Mouse (Mus musculus) brain, embryonic 14.5 days (tissue): ENCODE measurements around the gene Prkag2.

Experiments used
- CTCF ChIP-seq: fragments of 200-500 bp; IDR thresholded peaks from 2 replicates; pipeline ENCODE4 v1.5.1; 2012; ENCODE audit warnings: inconsistent platforms, mild to moderate bottlenecking, moderate library complexity, borderline replicate concordance; ENCODE audit not compliant: insufficient read depth, insufficient read length; ENCODE audit errors: extremely low read depth
- POLR2A ChIP-seq: fragments of 200-500 bp; IDR thresholded peaks from 2 replicates; pipeline ENCODE4 v1.6.1; 2012; ENCODE audit warnings: mild to moderate bottlenecking, inconsistent platforms, borderline replicate concordance; ENCODE audit not compliant: poor library complexity, insufficient read depth, insufficient read length, severe bottlenecking; ENCODE audit errors: extremely low read depth

- TF ChIP-seq POLR2A (no peak), CTCF (no peak)
These were observed 13.7 kb upstream of the Prkag2 start for GRCm38 (mm10) chr5:25114110-25114509.
